Mouse (Mus musculus): ENCODE measurements around the gene Fndc8.

GRCm38 (mm10) chr11:82904952-82905351, 13.0 kb downstream of the Fndc8 start:
- TF ChIP-seq CTCF (IDR thresholded peaks at IDR 0.05; ENCODE audit: low read depth) (no peak), EP300 (optimal IDR thresholded peaks at IDR 0.05) (no peak)
